Mouse (Mus musculus) liver, embryonic 14.5 days (tissue): ENCODE data around the gene AI467606.

Source experiments
- CTCF ChIP-seq: IDR thresholded peaks from 2 replicates; pipeline ENCODE4 v1.5.1; 2016; ENCODE audit warnings: antibody characterized with exemption, low read depth, control low read depth
- EP300 ChIP-seq: IDR thresholded peaks from 2 replicates; pipeline ENCODE4 v1.6.1; 2016; ENCODE audit warnings: antibody characterized with exemption, low read depth

- TF ChIP-seq CTCF (no peak), EP300 (no peak)
Observed at GRCm38 (mm10) chr7:127096456-127096855, 5.3 kb downstream of the AI467606 start.
